Mouse (Mus musculus): ENCODE measurements around the gene Galnt2. TPM values are rescaled to one million over a fixed set of nuclear protein-coding genes. Genes with fewer than 3 reads are reported as not detected.

Gene Galnt2
- polyA plus RNA-seq, 1 experiment, result 55.5 TPM

DNA sequence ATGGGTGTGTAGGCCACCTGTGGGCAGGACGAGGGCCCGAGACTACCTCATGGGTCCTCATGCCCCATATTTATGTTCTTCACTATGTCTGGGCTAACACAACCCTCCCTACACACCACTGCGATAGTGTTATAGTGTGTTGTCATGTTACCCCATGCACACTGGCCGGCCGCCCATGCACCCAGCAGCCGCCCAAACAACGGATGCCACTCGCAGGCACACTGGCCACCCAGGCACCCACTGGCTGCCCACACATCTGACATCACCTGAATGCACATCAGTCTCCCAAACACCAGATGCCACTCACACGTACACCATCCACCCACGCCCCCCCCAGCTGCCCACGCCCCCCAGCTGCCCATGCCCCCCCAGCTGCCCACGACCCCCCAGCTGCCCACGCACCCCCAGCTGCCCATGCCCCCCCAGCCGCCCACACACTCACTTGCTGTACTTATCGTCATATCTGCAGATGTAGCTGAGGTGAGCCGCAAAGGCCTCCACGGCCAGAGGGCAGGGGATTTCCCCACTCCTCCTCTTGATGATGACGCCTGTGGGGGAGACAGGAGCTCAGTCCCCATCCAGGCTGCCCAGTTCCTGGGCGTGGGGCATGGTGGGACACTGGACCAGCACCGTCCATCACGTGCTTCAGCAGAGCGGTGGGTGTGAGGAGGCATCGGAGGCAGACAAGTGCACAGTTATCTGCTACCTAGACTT is 140.4 kb downstream of the Galnt2 start:
- Histone ChIP-seq H3K79me3 (ENCODE audit: low read depth) (no peaks in the 10 kb centered on the region), H3K79me2 (ENCODE audit: control insufficient read depth, insufficient read depth) (no peaks in the 10 kb centered on the region), H3K36me3 (ENCODE audit: control insufficient read depth, insufficient read depth) (no peaks in the 10 kb centered on the region), H3K27me3 (ENCODE audit: control insufficient read depth, insufficient read depth, insufficient read length) (peaks cover 16% of the 10 kb centered on the region), H3K4me3 (ENCODE audit: insufficient read depth, poor library complexity, severe bottlenecking) (no peak overlapping the region), H3ac (ENCODE audit: control insufficient read depth, insufficient read length, low read depth) (no peak overlapping the region)
- TF ChIP-seq MYOG (IDR thresholded peaks at IDR 0.05; ENCODE audit: control insufficient read depth, extremely low read depth, insufficient read length), result no peak
- no peak for TF ChIP-seq FOSL1 (IDR thresholded peaks at IDR 0.05; ENCODE audit: insufficient read depth, low read length, poor library complexity, severe bottlenecking)

DNA sequence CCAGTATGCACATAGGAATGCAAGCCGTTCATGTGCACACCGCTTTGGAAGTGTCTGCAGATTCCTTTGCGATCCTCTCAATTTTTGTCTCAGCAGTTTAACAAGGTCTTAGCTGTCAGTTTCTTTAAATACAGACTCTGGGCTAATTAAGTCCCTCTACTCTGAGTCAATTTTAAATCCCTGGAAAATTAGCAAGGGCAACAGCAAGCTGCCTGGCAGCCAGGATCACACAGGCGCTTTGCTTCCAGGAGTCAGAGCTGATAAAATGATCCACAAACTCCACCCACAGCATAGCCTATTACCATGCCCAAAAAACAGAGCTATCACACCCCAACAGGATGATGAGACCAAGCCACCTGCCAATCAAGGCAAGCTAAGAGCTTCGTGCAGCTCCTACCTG is 142.6 kb downstream of the Galnt2 start:
- TF ChIP-seq MYOG (IDR thresholded peaks at IDR 0.05; ENCODE audit: control insufficient read depth, extremely low read depth, insufficient read length), result no peak
- no peak for TF ChIP-seq FOSL1 (IDR thresholded peaks at IDR 0.05; ENCODE audit: insufficient read depth, low read length, poor library complexity, severe bottlenecking)
- no peak for TF ChIP-seq MAX (IDR thresholded peaks at IDR 0.05)
- TF ChIP-seq MYOD1 (IDR thresholded peaks at IDR 0.05; ENCODE audit: control insufficient read depth, insufficient read length, low read depth), result no peak
- TF ChIP-seq CTCF (IDR thresholded peaks at IDR 0.05; ENCODE audit: control insufficient read depth, insufficient read depth, insufficient read length), result no peak
- TF ChIP-seq CEBPB (IDR thresholded peaks at IDR 0.05; ENCODE audit: low read depth), result no peak
- TF ChIP-seq USF1 (IDR thresholded peaks at IDR 0.05; ENCODE audit: low read depth), result no peak
- no peaks in the 10 kb centered on the region for H3K36me3 ChIP-seq (ENCODE audit: control insufficient read depth, insufficient read depth)
- no peaks in the 10 kb centered on the region for H3K79me2 ChIP-seq (ENCODE audit: control insufficient read depth, insufficient read depth)
- no peak overlapping the region for H3ac ChIP-seq (ENCODE audit: control insufficient read depth, insufficient read length, low read depth)
- no peaks in the 10 kb centered on the region for H3K79me3 ChIP-seq (ENCODE audit: low read depth)
- H3K4me3 ChIP-seq (ENCODE audit: insufficient read depth, poor library complexity, severe bottlenecking), result no peak overlapping the region
- peaks cover 21% of the 10 kb centered on the region for H3K27me3 ChIP-seq (ENCODE audit: control insufficient read depth, insufficient read depth, insufficient read length)

DNA sequence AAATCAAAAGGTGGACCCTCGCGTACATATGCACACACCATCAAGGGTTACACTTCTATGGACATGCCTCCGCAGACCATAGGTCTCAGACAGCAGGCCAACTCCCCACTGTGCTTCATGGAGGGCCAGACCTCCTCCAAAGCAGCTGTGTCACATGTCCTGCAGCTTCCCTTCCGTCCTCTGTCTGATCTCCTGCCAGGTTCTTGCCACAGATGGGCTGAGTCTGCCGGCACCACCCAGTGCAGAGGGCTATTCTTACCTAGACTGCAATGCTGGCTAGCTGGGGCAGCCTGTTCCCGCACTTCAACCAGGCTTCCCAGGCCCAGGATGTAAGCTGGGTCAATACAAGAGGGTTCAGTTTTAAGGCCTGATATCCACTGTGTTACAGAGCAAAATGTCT is 144.0 kb downstream of the Galnt2 start:
- no peak overlapping the region for H3K4me3 ChIP-seq (ENCODE audit: insufficient read depth, poor library complexity, severe bottlenecking)
- no peak overlapping the region for H3ac ChIP-seq (ENCODE audit: control insufficient read depth, insufficient read length, low read depth)
- no peaks in the 10 kb centered on the region for H3K79me3 ChIP-seq (ENCODE audit: low read depth)
- TF ChIP-seq CTCF (IDR thresholded peaks at IDR 0.05; ENCODE audit: control insufficient read depth, insufficient read depth, insufficient read length) (no peak), CEBPB (IDR thresholded peaks at IDR 0.05; ENCODE audit: low read depth) (no peak), FOSL1 (IDR thresholded peaks at IDR 0.05; ENCODE audit: insufficient read depth, low read length, poor library complexity, severe bottlenecking) (no peak), MYOD1 (IDR thresholded peaks at IDR 0.05; ENCODE audit: control insufficient read depth, insufficient read length, low read depth) (no peak), USF1 (IDR thresholded peaks at IDR 0.05; ENCODE audit: low read depth) (no peak), MAX (IDR thresholded peaks at IDR 0.05) (no peak), MYOG (IDR thresholded peaks at IDR 0.05; ENCODE audit: control insufficient read depth, extremely low read depth, insufficient read length) (no peak)
- peaks cover 29% of the 10 kb centered on the region for H3K27me3 ChIP-seq (ENCODE audit: control insufficient read depth, insufficient read depth, insufficient read length)
- H3K79me2 ChIP-seq (ENCODE audit: control insufficient read depth, insufficient read depth), result no peaks in the 10 kb centered on the region
- H3K36me3 ChIP-seq (ENCODE audit: control insufficient read depth, insufficient read depth), result no peaks in the 10 kb centered on the region

DNA sequence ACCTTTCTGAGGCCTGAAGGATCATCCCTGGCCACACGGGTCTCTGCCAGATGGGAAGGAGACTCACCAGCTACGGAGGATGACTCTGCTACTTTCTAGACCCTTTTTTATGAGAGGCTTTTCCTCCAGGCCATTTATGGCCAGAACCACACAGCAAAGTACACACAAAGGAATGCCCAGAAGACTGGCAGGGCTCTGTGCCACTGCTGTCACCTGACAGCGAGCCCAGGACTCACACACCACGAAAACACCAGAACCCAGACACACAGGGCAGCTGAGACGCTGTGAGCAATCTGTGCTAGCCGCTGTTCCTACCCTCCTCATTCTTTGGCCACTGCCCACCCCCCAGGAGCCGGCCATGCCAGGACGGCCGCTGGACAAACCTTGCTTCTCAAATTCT is 144.5 kb downstream of the Galnt2 start:
- peaks cover 32% of the 10 kb centered on the region for H3K27me3 ChIP-seq (ENCODE audit: control insufficient read depth, insufficient read depth, insufficient read length)
- no peak overlapping the region for H3K4me3 ChIP-seq (ENCODE audit: insufficient read depth, poor library complexity, severe bottlenecking)
- no peak overlapping the region for H3ac ChIP-seq (ENCODE audit: control insufficient read depth, insufficient read length, low read depth)
- no peaks in the 10 kb centered on the region for H3K79me2 ChIP-seq (ENCODE audit: control insufficient read depth, insufficient read depth)
- no peaks in the 10 kb centered on the region for H3K79me3 ChIP-seq (ENCODE audit: low read depth)
- H3K36me3 ChIP-seq (ENCODE audit: control insufficient read depth, insufficient read depth), result no peaks in the 10 kb centered on the region
- TF ChIP-seq FOSL1 (IDR thresholded peaks at IDR 0.05; ENCODE audit: insufficient read depth, low read length, poor library complexity, severe bottlenecking), result no peak
- no peak for TF ChIP-seq MAX (IDR thresholded peaks at IDR 0.05)
- no peak for TF ChIP-seq MYOG (IDR thresholded peaks at IDR 0.05; ENCODE audit: control insufficient read depth, extremely low read depth, insufficient read length)
- no peak for TF ChIP-seq USF1 (IDR thresholded peaks at IDR 0.05; ENCODE audit: low read depth)
- TF ChIP-seq CTCF (IDR thresholded peaks at IDR 0.05; ENCODE audit: control insufficient read depth, insufficient read depth, insufficient read length), result no peak
- TF ChIP-seq CEBPB (IDR thresholded peaks at IDR 0.05; ENCODE audit: low read depth), result no peak
- no peak for TF ChIP-seq MYOD1 (IDR thresholded peaks at IDR 0.05; ENCODE audit: control insufficient read depth, insufficient read length, low read depth)

DNA sequence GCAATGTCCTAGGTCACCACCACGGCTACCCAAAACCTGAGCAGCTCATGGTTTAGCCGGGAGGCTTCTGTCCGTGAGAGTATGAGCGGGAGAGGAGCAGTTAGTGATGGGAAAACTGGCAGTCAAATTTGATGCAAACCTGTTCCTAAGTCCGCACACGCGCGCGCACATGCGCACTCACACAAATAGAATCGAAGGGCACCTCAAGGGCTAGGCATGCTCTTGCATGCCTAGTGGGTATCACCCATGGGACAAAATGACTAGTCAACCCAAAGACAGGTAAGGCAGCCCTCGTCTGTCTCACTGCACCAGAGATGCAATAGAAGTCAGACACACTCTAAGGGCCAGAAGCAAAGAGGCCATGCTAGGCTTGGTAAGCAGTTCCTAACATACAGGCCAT is 145.2 kb downstream of the Galnt2 start:
- H3K4me3 ChIP-seq (ENCODE audit: insufficient read depth, poor library complexity, severe bottlenecking), result no peak overlapping the region
- H3K79me3 ChIP-seq (ENCODE audit: low read depth), result no peaks in the 10 kb centered on the region
- H3K27me3 ChIP-seq (ENCODE audit: control insufficient read depth, insufficient read depth, insufficient read length), result peaks cover 33% of the 10 kb centered on the region
- no peak overlapping the region for H3ac ChIP-seq (ENCODE audit: control insufficient read depth, insufficient read length, low read depth)
- no peaks in the 10 kb centered on the region for H3K36me3 ChIP-seq (ENCODE audit: control insufficient read depth, insufficient read depth)
- H3K79me2 ChIP-seq (ENCODE audit: control insufficient read depth, insufficient read depth), result no peaks in the 10 kb centered on the region
- TF ChIP-seq FOSL1 (IDR thresholded peaks at IDR 0.05; ENCODE audit: insufficient read depth, low read length, poor library complexity, severe bottlenecking) (no peak), MAX (IDR thresholded peaks at IDR 0.05) (no peak), USF1 (IDR thresholded peaks at IDR 0.05; ENCODE audit: low read depth) (no peak), CTCF (IDR thresholded peaks at IDR 0.05; ENCODE audit: control insufficient read depth, insufficient read depth, insufficient read length) (no peak)

DNA sequence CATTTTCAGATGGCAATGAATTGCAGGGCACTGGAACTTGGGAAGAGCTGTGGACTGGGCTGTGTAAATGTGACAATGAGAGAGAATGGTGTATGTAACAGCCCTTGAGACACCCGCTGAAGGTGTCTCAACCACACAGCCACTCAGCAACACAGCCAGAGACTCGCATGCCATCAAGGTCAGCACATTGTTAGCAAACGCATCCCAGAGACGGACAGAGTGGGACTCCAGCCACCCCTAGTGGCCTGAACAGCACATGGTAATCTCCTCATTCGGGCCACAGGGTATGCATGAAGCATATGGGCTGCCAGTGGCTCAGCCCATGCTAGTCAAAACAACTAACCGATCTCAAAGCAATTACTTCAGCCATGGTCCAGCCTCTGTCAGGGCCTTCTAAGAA is 148.1 kb downstream of the Galnt2 start:
- Histone ChIP-seq H3K27me3 (ENCODE audit: control insufficient read depth, insufficient read depth, insufficient read length) (peaks cover 56% of the 10 kb centered on the region), H3K79me3 (ENCODE audit: low read depth) (no peaks in the 10 kb centered on the region), H3K36me3 (ENCODE audit: control insufficient read depth, insufficient read depth) (no peaks in the 10 kb centered on the region), H3K79me2 (ENCODE audit: control insufficient read depth, insufficient read depth) (no peaks in the 10 kb centered on the region), H3ac (ENCODE audit: control insufficient read depth, insufficient read length, low read depth) (no peak overlapping the region), H3K4me3 (ENCODE audit: insufficient read depth, poor library complexity, severe bottlenecking) (no peak overlapping the region)
- TF ChIP-seq MYOG (IDR thresholded peaks at IDR 0.05; ENCODE audit: control insufficient read depth, extremely low read depth, insufficient read length) (no peak), USF1 (IDR thresholded peaks at IDR 0.05; ENCODE audit: low read depth) (no peak), FOSL1 (IDR thresholded peaks at IDR 0.05; ENCODE audit: insufficient read depth, low read length, poor library complexity, severe bottlenecking) (no peak), MYOD1 (IDR thresholded peaks at IDR 0.05; ENCODE audit: control insufficient read depth, insufficient read length, low read depth) (no peak), MAX (IDR thresholded peaks at IDR 0.05) (no peak), CEBPB (IDR thresholded peaks at IDR 0.05; ENCODE audit: low read depth) (no peak), CTCF (IDR thresholded peaks at IDR 0.05; ENCODE audit: control insufficient read depth, insufficient read depth, insufficient read length) (no peak)

Data from C2C12 (cell line).